Mouse (Mus musculus) G1E (cell line): ENCODE measurements around the gene Wdfy3.

Experiments
- CTCF ChIP-seq: IDR thresholded peaks from 2 replicates; pipeline ENCODE4 v1.5.1; 2012; ENCODE audit warnings: low read depth, low read length, inconsistent platforms, mixed read lengths
- GATA1 ChIP-seq: IDR thresholded peaks from 2 replicates; pipeline ENCODE4 v1.6.1; 2012; ENCODE audit warnings: borderline replicate concordance, low read length, inconsistent platforms, mixed read lengths
- GATA2 ChIP-seq: IDR thresholded peaks from 2 replicates; pipeline ENCODE4 v1.6.1; 2012; ENCODE audit warnings: low read depth, low read length, inconsistent platforms, borderline replicate concordance
- POLR2AphosphoS5 ChIP-seq: IDR thresholded peaks from 2 replicates; pipeline ENCODE4 v1.6.1; 2012; ENCODE audit warnings: low read depth, low read length, inconsistent platforms; ENCODE audit not compliant: insufficient replicate concordance
- TAL1 ChIP-seq: conservative IDR thresholded peaks from 2 replicates; pipeline ENCODE4 v1.6.1; 2012; ENCODE audit warnings: low read depth, low read length, inconsistent platforms, mixed read lengths

GRCm38 (mm10) chr5:101789770-101790169 lies 280.0 kb downstream of the Wdfy3 start:
- no peak for TF ChIP-seq CTCF
- TF ChIP-seq TAL1: no peak
- TF ChIP-seq GATA1: no peak
- no peak for TF ChIP-seq POLR2AphosphoS5
- no peak for TF ChIP-seq GATA2
